Mouse (Mus musculus) ES-E14 (cell line): ENCODE data around the gene Fbxo28. TPM values are rescaled to one million over a fixed set of nuclear protein-coding genes. Genes with fewer than 3 reads are reported as not detected.

Experiments used
- DNase-seq: peaks from one replicate; pipeline ENCODE4 v3.0.0-alpha.2; 2013; ENCODE audit warnings: low read depth, low spot score
- H3K27ac ChIP-seq: 2 replicates; pipeline ENCODE4 v1.5.1; 2012; ENCODE audit warnings: low read depth, mild to moderate bottlenecking, low read length, moderate library complexity, mixed read lengths; ENCODE audit not compliant: poor library complexity, insufficient read depth, severe bottlenecking
- H3K36me3 ChIP-seq: 2 replicates; pipeline ENCODE4 v1.6.1; 2012; ENCODE audit warnings: mild to moderate bottlenecking, low read length, moderate library complexity, mixed read lengths; ENCODE audit not compliant: control insufficient read depth, poor library complexity, insufficient read depth, severe bottlenecking
- H3K4me1 ChIP-seq, 2 experiments: fragments of 150-350 bp in 1 of 2; sonication (generic) in 1 of 2; 2 replicates each; pipeline ENCODE4 v1.6.1; 2012; ENCODE audit warnings: low read length in 2 of 2, mild to moderate bottlenecking in 1 of 2, mixed read lengths in 1 of 2; ENCODE audit not compliant: control insufficient read depth in 2 of 2, insufficient read depth in 2 of 2, poor library complexity in 1 of 2
- H3K4me3 ChIP-seq, 2 experiments: fragments of 150-350 bp in 1 of 2; sonication (generic) in 1 of 2; 2 replicates each; pipeline ENCODE4 v1.5.1; 2012; ENCODE audit warnings: low read length in 2 of 2, low read depth in 1 of 2, mild to moderate bottlenecking in 1 of 2, mixed read lengths in 1 of 2; ENCODE audit not compliant: insufficient read depth in 1 of 2, poor library complexity in 1 of 2, severe bottlenecking in 1 of 2
- H3K9ac ChIP-seq: 2 replicates; pipeline ENCODE4 v1.6.1; 2012; ENCODE audit warnings: low read depth, mild to moderate bottlenecking, low read length, mixed read lengths; ENCODE audit not compliant: poor library complexity, insufficient read depth, severe bottlenecking
- H3K9me3 ChIP-seq: fragments of 150-350 bp; sonication (generic); 2 replicates; pipeline ENCODE4 v1.6.1; 2012; ENCODE audit warnings: low read depth, mild to moderate bottlenecking, low read length; ENCODE audit not compliant: control insufficient read depth, insufficient read depth
- CHD2 ChIP-seq: IDR thresholded peaks from 2 replicates; pipeline ENCODE4 v1.6.1; 2014; ENCODE audit warnings: mild to moderate bottlenecking, low read depth, low read length, inconsistent platforms
- HCFC1 ChIP-seq: IDR thresholded peaks from 2 replicates; pipeline ENCODE4 v1.6.1; 2012; ENCODE audit warnings: low read length, inconsistent platforms, borderline replicate concordance; ENCODE audit not compliant: insufficient read depth
- MAFK ChIP-seq: IDR thresholded peaks from 2 replicates; pipeline ENCODE4 v1.6.1; 2014; ENCODE audit warnings: mild to moderate bottlenecking, low read depth, low read length, inconsistent platforms; ENCODE audit not compliant: insufficient read depth
- ZC3H11A ChIP-seq: IDR thresholded peaks from 2 replicates; pipeline ENCODE4 v1.6.1; 2012; ENCODE audit warnings: low read depth, mild to moderate bottlenecking, inconsistent platforms, low read length, borderline replicate concordance
- ZNF384 ChIP-seq: IDR thresholded peaks from 2 replicates; pipeline ENCODE4 v1.6.1; 2012; ENCODE audit warnings: low read depth, low read length, inconsistent platforms
- in situ Hi-C, 2 experiments: fragments of 600-800 bp; cut with MboI; formaldehyde crosslinking; loops; one replicate each; pipeline ENCODE4 v1.15.1; 2025; ENCODE audit warnings: low sequenced_read_pairs in 2 of 2, inconsistent platforms in 1 of 2; ENCODE audit not compliant: unreplicated experiment in 2 of 2
- total RNA-seq: library from RNA; depleted of rRNA; stranded (reverse); fragments of 300-350 nt; gene quantifications from 2 replicates; pipeline ENCODE4 v1.2.3, GENCODE M21; 2012

Fbxo28 gene
- total RNA-seq, 1 experiment = 25.8 TPM

DNA sequence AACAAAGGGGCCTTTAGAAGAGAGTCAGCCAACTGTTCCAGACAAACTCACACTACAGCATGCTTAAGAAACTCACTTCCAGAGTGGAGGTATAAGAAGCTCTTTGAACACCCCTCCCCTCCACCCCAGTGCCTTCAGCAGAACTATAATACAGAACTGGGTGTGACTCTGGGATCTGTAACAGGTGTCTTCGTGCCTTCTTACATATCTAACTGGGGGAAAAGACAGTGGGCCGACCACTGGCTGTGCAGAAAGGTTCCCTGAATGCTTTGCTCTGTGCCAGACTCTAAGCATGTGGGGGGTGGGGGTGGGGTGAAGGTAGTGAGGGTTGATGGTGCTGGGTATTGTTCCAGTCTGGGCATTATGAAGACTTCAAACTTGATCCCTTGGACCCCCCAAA lies 52.8 kb downstream of the Fbxo28 start:
- Histone ChIP-seq H3K9ac (no peak overlapping the region), H3K27ac (no peak overlapping the region), H3K4me1 (peaks cover 3 to 6% of the 10 kb centered on the region in 2 experiments; a peak in 3 of 4 replicates), H3K4me3 (no peak overlapping the region), H3K36me3 (no peaks in the 10 kb centered on the region), H3K9me3 (no peaks in the 10 kb centered on the region)
- in situ Hi-C loops = no loop called here
- DNase-seq = no peak
- TF ChIP-seq ZNF384 (no peak), MAFK (no peak), ZC3H11A (no peak), HCFC1 (no peak), CHD2 (no peak)

DNA sequence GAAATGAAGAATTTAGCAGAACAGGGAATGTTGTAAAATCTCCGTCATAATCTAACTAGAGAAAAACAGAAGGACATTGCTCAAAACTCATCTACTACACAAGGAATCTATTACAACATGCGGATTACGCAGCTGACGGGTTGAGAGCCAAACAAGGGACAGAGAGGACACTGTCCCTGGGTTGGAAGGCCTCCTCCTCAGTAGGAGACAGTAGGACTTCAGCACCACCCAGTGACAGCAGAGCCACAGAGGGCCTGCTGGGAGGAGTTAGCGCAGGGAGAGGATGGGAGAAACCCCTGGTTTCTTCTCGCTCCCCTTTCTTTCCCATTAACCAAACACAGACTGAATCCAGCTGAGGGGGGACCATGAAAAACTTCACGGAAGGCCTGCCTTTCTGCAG lies 53.6 kb downstream of the Fbxo28 start:
- H3K9ac ChIP-seq = no peak overlapping the region
- no peak overlapping the region for H3K4me3 ChIP-seq
- no peaks in the 10 kb centered on the region for H3K36me3 ChIP-seq
- H3K27ac ChIP-seq = no peak overlapping the region
- in situ Hi-C loops = no loop called here
- no peaks in the 10 kb centered on the region for H3K9me3 ChIP-seq
- TF ChIP-seq ZNF384 (no peak), HCFC1 (no peak), MAFK (no peak), CHD2 (no peak), ZC3H11A (no peak)
- peaks cover 4 to 10% of the 10 kb centered on the region in 2 experiments; a peak in 3 of 4 replicates for H3K4me1 ChIP-seq
- DNase-seq = no peak

DNA sequence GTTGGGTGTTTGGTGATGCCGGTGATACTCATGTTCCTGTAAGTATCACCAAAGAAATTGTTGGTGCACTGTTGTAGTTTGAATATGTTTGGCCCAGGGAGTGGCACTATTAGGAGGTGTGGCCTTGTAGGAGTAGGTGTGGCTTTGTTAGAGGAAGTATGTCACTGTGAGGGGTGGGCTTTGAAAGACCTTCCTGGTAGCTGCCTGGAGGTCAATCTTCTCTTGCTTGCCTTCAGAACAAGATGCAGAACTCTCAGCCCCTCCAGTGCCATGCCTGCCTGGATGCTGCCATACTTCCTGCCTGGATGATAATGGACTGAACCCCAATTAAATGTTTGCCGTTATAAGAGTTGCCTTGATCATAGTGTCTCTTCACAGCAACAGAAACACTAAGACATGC lies 56.6 kb downstream of the Fbxo28 start:
- no peaks in the 10 kb centered on the region for H3K9me3 ChIP-seq
- DNase-seq = no peak
- in situ Hi-C loops = no loop called here
- H3K36me3 ChIP-seq = peaks cover 6% of the 10 kb centered on the region
- H3K9ac ChIP-seq = no peak overlapping the region
- no peak overlapping the region for H3K27ac ChIP-seq
- TF ChIP-seq MAFK (no peak), ZNF384 (no peak)
- no peak overlapping the region for H3K4me3 ChIP-seq
- H3K4me1 ChIP-seq = peaks cover 4 to 17% of the 10 kb centered on the region in 2 experiments; a peak in 3 of 4 replicates

DNA sequence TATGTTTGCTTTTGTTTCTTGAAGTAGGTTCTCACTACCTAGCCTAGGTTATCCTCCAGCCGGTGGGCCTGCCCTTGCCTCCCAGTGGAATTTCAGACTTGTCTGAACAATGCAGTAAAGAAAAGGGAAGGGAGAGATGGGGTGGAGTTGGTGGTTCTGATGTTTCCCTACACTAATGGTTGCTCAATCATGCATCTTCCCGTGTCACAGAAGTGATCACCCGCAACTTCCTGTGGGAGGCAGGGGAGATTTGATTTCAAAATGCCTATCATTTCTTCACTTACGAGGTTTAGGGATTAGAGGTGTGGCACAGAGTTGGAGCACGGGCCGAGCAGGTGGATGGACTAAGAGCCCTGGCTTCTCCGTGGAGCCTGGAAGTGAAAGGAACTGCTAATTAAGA lies 58.2 kb downstream of the Fbxo28 start:
- no peak for DNase-seq

DNA sequence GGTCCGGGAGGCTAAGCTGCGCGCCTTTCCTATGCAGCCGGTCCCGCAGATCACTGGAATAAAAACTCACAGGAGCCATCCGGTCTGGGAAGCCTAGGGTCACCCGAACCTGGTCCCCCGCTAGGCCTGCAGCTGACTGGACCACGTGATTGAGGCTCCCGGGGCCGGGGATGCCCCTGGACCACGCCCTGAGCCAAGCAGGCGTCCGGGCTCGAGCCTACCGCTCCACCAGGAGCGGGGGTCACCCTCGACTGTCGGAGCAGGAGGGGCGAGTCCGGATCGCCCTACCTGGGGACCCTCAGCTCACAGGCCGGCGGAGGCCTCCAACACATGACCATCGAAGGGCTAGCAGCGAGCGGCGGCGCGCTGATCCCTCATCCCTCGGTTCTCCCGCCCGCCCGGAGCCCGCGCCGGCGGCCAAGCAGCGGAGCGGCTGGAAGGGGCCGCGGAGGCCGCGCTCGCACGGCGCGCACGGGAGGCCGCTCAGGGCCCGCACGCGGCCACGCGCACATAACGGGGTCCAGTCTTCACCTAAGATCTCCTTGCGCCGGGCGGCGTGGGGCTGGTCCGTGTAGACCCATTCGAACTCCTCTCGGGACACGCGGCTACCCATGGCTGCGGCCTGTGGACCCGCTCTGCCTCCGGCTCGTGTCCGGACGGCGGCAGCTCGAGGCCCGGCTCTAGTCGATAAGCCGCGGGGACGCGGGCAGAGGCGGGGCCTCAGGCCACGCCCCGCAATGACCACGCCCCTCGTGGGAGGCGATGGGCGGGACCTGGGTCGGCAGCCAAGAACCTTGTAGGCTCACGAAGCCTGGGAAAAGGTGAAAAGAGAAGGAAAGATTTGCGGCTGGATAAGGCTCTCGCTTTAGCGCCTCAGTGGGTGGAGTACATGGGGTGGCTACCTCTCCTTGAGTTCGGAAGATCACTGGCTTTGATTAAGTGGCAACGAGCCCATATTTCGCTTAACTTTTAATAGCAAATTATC lies 59.0 kb downstream of the Fbxo28 start, which contains the start of gene Degs1:
Degs1 (minus strand) TSS at position 714 of the 985 bp plus-strand sequence.
- TF ChIP-seq CHD2 (no peak), MAFK (no peak), ZC3H11A (no peak), HCFC1 (peak; percentile 59; the same call in 1 of the 2 replicates)
- Histone ChIP-seq H3K9ac (peak within 1 kb of the TSS; percentile 97), H3K27ac (peak within 1 kb of the TSS; percentile 84), H3K36me3 (peaks cover 22% of the 10 kb centered on the region), H3K9me3 (no peaks in the 10 kb centered on the region), H3K4me1 (peaks cover 4 to 17% of the 10 kb centered on the region in 2 experiments; a peak in 3 of 4 replicates), H3K4me3 (peak within 1 kb of the TSS; percentile 95)
- in situ Hi-C loops = no loop called here
- DNase-seq = peak; percentile 87

More for the DNA sequence above, 58.2 kb downstream of the Fbxo28 start:
- in situ Hi-C loops = no loop called here
- TF ChIP-seq HCFC1 (no peak), MAFK (no peak)
- Histone ChIP-seq H3K27ac (no peak overlapping the region), H3K9me3 (no peaks in the 10 kb centered on the region), H3K4me1 (peaks cover 4 to 15% of the 10 kb centered on the region in 2 experiments; a peak in 3 of 4 replicates), H3K9ac (no peak overlapping the region), H3K36me3 (peaks cover 15% of the 10 kb centered on the region), H3K4me3 (peak overlapping the region; percentile 17 to 95; a peak in 3 of 4 replicates)
